Mouse (Mus musculus) stomach, postnatal 0 days (tissue): ENCODE measurements around the gene Dusp10.

ENCODE experiments used
- CTCF ChIP-seq: IDR thresholded peaks from 2 replicates; pipeline ENCODE4 v1.5.1; 2016; ENCODE audit warnings: antibody characterized with exemption, low read depth, mild to moderate bottlenecking, moderate library complexity
- EP300 ChIP-seq: optimal IDR thresholded peaks from 2 replicates; pipeline ENCODE3; 2016; ENCODE audit warnings: antibody characterized with exemption

- TF ChIP-seq CTCF (no peak), EP300 (no peak)
Observed at GRCm38 (mm10) chr1:183982108-183982507, 31.0 kb upstream of the Dusp10 start.
